Mouse (Mus musculus) MEL (cell line): Measurements from ENCODE around the gene Ripor3.

Experiments
- CHD2 ChIP-seq: IDR thresholded peaks from 2 replicates; pipeline ENCODE4 v1.6.1; 2011; ENCODE audit warnings: low read length, improper control_type of control experiment
- POLR2A ChIP-seq, 2 experiments: IDR thresholded peaks; 2 replicates each; pipeline ENCODE4 v1.6.1; 2011 to 2012; ENCODE audit warnings: low read length in 2 of 2, mild to moderate bottlenecking in 2 of 2, control low read depth in 1 of 2, improper control_type of control experiment in 1 of 2, low read depth in 1 of 2, moderate library complexity in 1 of 2; ENCODE audit not compliant: control insufficient read depth in 1 of 2, insufficient read depth in 1 of 2, poor library complexity in 1 of 2

- TF ChIP-seq POLR2A (IDR thresholded peaks at IDR 0.05; ENCODE audit: control insufficient read depth in 1 of 2, insufficient read depth in 1 of 2, low read depth in 1 of 2, low read length in 2 of 2, poor library complexity in 1 of 2) (no peak), CHD2 (no peak)
These were observed 32.1 kb downstream of the Ripor3 start for GRCm38 (mm10) chr2:167978271-167978670.
